Mouse (Mus musculus): ENCODE results near the gene Lamtor3. TPM values are rescaled to one million over a fixed set of nuclear protein-coding genes. Genes with fewer than 3 reads are reported as not detected.
"Not testable (repeated sequence)": the region's sequence is repeated elsewhere in the genome, so short reads cannot be mapped to it uniquely, and the experiment has no call there.

The Lamtor3 gene
- polyA plus RNA-seq, 1 experiment from 2014 or later: 118 TPM

DNA sequence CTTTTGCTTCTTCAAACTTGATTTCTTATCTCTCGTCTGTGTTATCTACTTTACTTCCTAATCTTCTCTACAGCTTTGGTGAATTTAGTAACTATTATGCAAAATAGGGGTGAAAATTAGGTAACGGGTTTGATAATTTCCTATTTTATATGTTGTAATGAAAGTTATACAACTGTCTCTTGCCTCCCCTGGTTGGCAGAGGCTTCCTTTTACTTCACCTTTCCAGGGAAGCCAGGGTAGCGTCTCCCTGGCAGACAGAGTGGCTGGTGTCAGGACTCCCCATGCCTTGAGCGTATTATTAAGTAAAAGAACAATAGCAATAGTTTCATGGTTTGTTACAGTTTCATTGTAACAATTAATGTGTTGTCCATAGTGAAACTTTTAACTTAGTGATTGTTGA lies 24.5 kb upstream of the Lamtor3 start:
- Histone ChIP-seq H3K4me3 (replicated peaks; ENCODE audit: low read length) (no peak overlapping the region), H3K4me1 (ENCODE audit: control insufficient read depth, insufficient read depth, low read length) (no peaks in the 10 kb centered on the region), H3K27me3 (ENCODE audit: control insufficient read depth, insufficient read depth, low read length) (no peaks in the 10 kb centered on the region), H3K9me3 (replicated peaks; ENCODE audit: control insufficient read depth, low read length) (0 out of 2 replicates have a peak, but pooled peaks cover 3% of the 10 kb centered on the region), H3K27ac (ENCODE audit: low read length) (no peak overlapping the region), H3K4me2 (ENCODE audit: low read depth, low read length) (no peak overlapping the region), H3K9ac (ENCODE audit: low read length) (no peak overlapping the region), H3K36me3 (ENCODE audit: control insufficient read depth, insufficient read depth, low read length) (peaks cover 12% of the 10 kb centered on the region; the same call in 1 of the 2 replicates)
- 84% methylated on average over 4 of the region's 4 CpGs for WGBS
- no peak for ATAC-seq (ENCODE audit: insufficient read depth, low FRiP score)

DNA sequence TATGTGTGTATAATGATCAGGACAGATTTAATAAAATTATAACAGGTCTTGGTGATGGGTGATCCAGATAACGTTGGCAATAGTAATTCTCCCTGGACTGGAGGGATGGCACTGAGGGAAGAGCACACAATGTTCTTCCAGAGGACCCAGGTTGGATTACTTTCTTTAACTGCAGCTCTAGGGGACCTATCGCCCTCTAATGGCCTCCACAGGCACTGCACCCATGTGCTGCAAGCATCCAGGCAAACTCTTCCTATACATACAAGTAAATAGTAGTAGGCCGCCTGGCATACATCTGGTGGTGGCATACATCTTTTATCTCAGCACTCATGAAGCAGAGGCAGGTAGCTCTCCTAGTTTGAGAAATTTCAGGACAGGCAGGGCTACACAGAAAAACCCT lies 23.1 kb upstream of the Lamtor3 start:
- H3K27ac ChIP-seq (ENCODE audit: low read length): no peak overlapping the region
- 0 out of 2 replicates have a peak, but pooled peaks cover 4% of the 10 kb centered on the region for H3K36me3 ChIP-seq (ENCODE audit: control insufficient read depth, insufficient read depth, low read length)
- no peaks in the 10 kb centered on the region for H3K4me1 ChIP-seq (ENCODE audit: control insufficient read depth, insufficient read depth, low read length)
- H3K27me3 ChIP-seq (ENCODE audit: control insufficient read depth, insufficient read depth, low read length): no peaks in the 10 kb centered on the region
- WGBS: 95% methylated on average over 3 of the region's 3 CpGs
- no peak overlapping the region for H3K4me3 ChIP-seq (replicated peaks; ENCODE audit: low read length)
- H3K4me2 ChIP-seq (ENCODE audit: low read depth, low read length): no peak overlapping the region
- ATAC-seq (ENCODE audit: insufficient read depth, low FRiP score): no peak
- no peak overlapping the region for H3K9ac ChIP-seq (ENCODE audit: low read length)
- H3K9me3 ChIP-seq (replicated peaks; ENCODE audit: control insufficient read depth, low read length): 0 out of 2 replicates have a peak, but pooled peaks cover 3% of the 10 kb centered on the region

DNA sequence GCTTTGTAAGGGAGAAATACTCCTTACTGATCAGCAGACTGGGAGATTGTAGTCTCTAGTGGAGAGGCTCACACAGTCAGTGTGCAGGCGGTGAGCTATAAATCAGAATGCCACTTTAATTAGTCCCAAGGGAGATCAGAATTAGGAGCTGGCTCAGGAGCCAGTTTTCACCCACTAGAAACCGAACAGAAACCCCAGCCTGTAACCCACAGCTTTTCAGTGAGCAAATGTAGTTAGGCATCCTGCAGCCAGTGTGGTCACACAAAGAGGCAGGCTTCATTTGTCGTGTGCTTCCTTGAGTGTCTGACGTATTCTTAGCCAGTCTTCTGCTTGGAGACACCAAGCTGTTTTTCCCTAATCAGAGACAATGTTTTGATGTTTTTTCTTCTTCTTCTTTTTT lies 21.9 kb upstream of the Lamtor3 start:
- 0 out of 2 replicates have a peak, but pooled peaks cover 4% of the 10 kb centered on the region for H3K36me3 ChIP-seq (ENCODE audit: control insufficient read depth, insufficient read depth, low read length)

DNA sequence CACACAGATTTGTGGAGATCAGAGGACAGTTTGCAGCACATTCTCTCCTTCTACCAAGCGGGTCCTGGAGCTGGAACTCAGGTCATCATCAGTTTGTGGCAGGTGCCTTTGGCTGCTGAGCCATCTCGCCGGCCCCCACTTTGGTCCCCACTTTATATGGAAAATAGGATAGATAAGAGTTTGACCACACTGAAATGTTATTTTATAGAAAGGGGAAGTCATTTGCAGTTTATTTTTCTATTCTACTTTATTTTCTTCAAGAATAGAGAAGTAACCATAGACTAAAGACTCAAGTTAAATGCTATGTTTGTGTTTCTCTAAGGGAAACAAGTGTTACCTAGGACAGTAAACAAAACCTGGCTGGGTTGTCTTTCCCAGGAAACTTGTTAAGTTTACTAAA lies 21.4 kb upstream of the Lamtor3 start:
- H3K4me2 ChIP-seq (ENCODE audit: low read depth, low read length): no peak overlapping the region
- H3K9ac ChIP-seq (ENCODE audit: low read length): no peak overlapping the region
- H3K27ac ChIP-seq (ENCODE audit: low read length): no peak overlapping the region
- H3K4me3 ChIP-seq (replicated peaks; ENCODE audit: low read length): no peak overlapping the region
- H3K4me1 ChIP-seq (ENCODE audit: control insufficient read depth, insufficient read depth, low read length): no peaks in the 10 kb centered on the region
- no peaks in the 10 kb centered on the region for H3K27me3 ChIP-seq (ENCODE audit: control insufficient read depth, insufficient read depth, low read length)
- WGBS: 93% methylated on average over 3 of the region's 3 CpGs
- H3K9me3 ChIP-seq (replicated peaks; ENCODE audit: control insufficient read depth, low read length): 0 out of 2 replicates have a peak, but pooled peaks cover 3% of the 10 kb centered on the region
- 0 out of 2 replicates have a peak, but pooled peaks cover 4% of the 10 kb centered on the region for H3K36me3 ChIP-seq (ENCODE audit: control insufficient read depth, insufficient read depth, low read length)
- no peak for ATAC-seq (ENCODE audit: insufficient read depth, low FRiP score)

More for the DNA sequence above, 21.9 kb upstream of the Lamtor3 start:
- H3K9me3 ChIP-seq (replicated peaks; ENCODE audit: control insufficient read depth, low read length): 0 out of 2 replicates have a peak, but pooled peaks cover 3% of the 10 kb centered on the region
- H3K9ac ChIP-seq (ENCODE audit: low read length): no peak overlapping the region
- no peak for ATAC-seq (ENCODE audit: insufficient read depth, low FRiP score)
- no peaks in the 10 kb centered on the region for H3K27me3 ChIP-seq (ENCODE audit: control insufficient read depth, insufficient read depth, low read length)
- H3K4me2 ChIP-seq (ENCODE audit: low read depth, low read length): no peak overlapping the region
- H3K4me3 ChIP-seq (replicated peaks; ENCODE audit: low read length): no peak overlapping the region
- no peaks in the 10 kb centered on the region for H3K4me1 ChIP-seq (ENCODE audit: control insufficient read depth, insufficient read depth, low read length)
- no peak overlapping the region for H3K27ac ChIP-seq (ENCODE audit: low read length)
- WGBS: 87% methylated on average over 4 of the region's 4 CpGs

DNA sequence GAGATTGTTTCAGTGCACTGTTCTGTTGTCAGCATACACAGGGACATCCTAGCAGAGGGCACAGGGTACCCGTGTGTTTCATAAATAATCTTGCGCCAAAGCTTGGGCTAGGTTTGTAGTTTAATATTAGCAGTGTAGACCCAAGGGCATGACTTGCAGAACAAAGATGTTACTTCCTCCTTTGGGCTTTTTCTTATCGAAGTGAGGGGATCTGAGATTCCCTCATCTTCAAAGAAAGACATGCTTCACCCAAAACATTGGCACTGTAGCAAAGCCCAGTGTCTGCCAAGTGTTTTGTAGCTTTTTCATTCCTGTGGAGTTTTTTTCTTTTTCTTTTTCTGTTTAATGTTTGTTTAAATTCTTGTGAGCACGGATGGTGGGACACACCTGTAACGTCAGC lies 20.6 kb upstream of the Lamtor3 start:
- Histone ChIP-seq H3K9ac (ENCODE audit: low read length) (no peak overlapping the region), H3K9me3 (replicated peaks; ENCODE audit: control insufficient read depth, low read length) (0 out of 2 replicates have a peak, but pooled peaks cover 3% of the 10 kb centered on the region), H3K4me3 (replicated peaks; ENCODE audit: low read length) (no peak overlapping the region), H3K36me3 (ENCODE audit: control insufficient read depth, insufficient read depth, low read length) (0 out of 2 replicates have a peak, but pooled peaks cover 4% of the 10 kb centered on the region), H3K4me2 (ENCODE audit: low read depth, low read length) (no peak overlapping the region), H3K27ac (ENCODE audit: low read length) (no peak overlapping the region), H3K27me3 (ENCODE audit: control insufficient read depth, insufficient read depth, low read length) (no peaks in the 10 kb centered on the region), H3K4me1 (ENCODE audit: control insufficient read depth, insufficient read depth, low read length) (no peaks in the 10 kb centered on the region)
- ATAC-seq (ENCODE audit: insufficient read depth, low FRiP score): no peak
- 75% methylated on average over 5 of the region's 5 CpGs for WGBS

DNA sequence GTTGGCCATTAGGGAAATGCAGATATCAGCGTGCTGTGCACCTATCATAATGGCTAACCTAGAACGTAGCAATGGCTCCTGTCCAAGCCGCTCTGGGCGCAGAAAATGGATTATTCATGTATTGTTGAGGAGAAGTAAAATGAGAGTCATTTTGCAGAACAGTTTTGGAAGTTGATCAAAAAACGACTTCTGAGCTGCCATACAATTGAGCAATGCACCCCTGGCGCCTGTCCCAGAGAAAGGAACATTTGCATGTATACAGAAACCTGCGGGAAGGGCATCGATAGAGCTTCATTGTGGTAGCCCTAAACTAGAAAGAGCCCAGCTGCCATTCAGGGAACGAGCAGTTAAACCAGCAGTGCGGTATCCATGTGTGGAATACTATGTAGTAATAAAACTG lies 18.2 kb upstream of the Lamtor3 start:
- no peak for ATAC-seq (ENCODE audit: insufficient read depth, low FRiP score)
- no peaks in the 10 kb centered on the region for H3K36me3 ChIP-seq (ENCODE audit: control insufficient read depth, insufficient read depth, low read length)
- H3K27me3 ChIP-seq (ENCODE audit: control insufficient read depth, insufficient read depth, low read length): no peaks in the 10 kb centered on the region
- H3K4me1 ChIP-seq (ENCODE audit: control insufficient read depth, insufficient read depth, low read length): no peaks in the 10 kb centered on the region
- no peak overlapping the region for H3K27ac ChIP-seq (ENCODE audit: low read length)
- 85% methylated on average over 10 of the region's 10 CpGs for WGBS
- H3K9ac ChIP-seq (ENCODE audit: low read length): no peak overlapping the region
- 0 out of 2 replicates have a peak, but pooled peaks cover under 1% of the 10 kb centered on the region for H3K9me3 ChIP-seq (replicated peaks; ENCODE audit: control insufficient read depth, low read length)
- no peak overlapping the region for H3K4me3 ChIP-seq (replicated peaks; ENCODE audit: low read length)
- H3K4me2 ChIP-seq (ENCODE audit: low read depth, low read length): no peak overlapping the region

DNA sequence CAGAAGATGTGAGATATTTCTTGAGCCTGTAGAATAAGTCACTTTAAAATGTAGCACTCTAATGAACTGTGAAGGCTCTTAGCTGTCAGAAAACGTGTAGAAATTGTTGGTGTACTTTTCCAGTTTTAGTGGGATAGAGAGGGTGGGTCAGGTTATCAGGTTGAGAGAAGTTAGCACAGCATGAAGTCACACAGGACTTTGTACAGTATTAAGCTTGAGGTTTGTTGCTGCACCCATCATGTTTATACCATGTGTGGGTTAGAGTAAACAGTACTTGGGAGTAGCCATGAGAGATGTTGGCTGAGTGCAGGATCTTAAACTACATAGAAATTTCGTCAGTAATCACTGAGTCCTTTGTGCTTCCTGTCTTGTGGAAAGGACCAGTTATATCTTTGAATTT lies 5.2 kb upstream of the Lamtor3 start:
- Histone ChIP-seq H3K9ac (ENCODE audit: low read length) (no peak overlapping the region), H3K27me3 (ENCODE audit: control insufficient read depth, insufficient read depth, low read length) (no peaks in the 10 kb centered on the region), H3K4me3 (replicated peaks; ENCODE audit: low read length) (no peak overlapping the region), H3K36me3 (ENCODE audit: control insufficient read depth, insufficient read depth, low read length) (no peaks in the 10 kb centered on the region), H3K4me2 (ENCODE audit: low read depth, low read length) (no peak overlapping the region), H3K27ac (ENCODE audit: low read length) (no peak overlapping the region), H3K4me1 (ENCODE audit: control insufficient read depth, insufficient read depth, low read length) (0 out of 2 replicates have a peak, but pooled peaks cover 7% of the 10 kb centered on the region), H3K9me3 (replicated peaks; ENCODE audit: control insufficient read depth, low read length) (no peaks in the 10 kb centered on the region)
- 42% methylated on average over 2 of the region's 2 CpGs for WGBS
- ATAC-seq (ENCODE audit: insufficient read depth, low FRiP score): peak; percentile 87; the same call in 1 of the 2 replicates

DNA sequence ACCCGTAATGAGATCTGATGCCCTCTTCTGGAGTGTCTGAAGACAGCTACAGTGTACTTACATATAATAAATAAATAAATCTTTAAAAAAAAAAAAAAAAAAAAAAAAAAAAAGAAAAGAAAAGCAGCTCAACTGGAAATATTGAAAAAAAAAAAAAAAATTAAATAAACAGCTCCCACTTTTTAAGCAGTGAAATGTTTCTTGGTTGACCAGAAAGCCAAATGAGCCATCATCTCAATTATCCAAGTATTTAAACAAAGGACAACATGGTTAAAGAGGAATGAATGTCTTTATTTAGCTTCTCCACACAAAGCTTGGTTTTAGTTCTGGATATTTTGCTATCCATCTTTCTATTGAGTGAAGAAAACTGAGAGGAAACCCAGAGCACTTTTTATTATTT lies 3.7 kb upstream of the Lamtor3 start:
- not testable (repeated sequence) for H3K27ac ChIP-seq (ENCODE audit: low read length); H3K4me3 ChIP-seq (replicated peaks; ENCODE audit: low read length); H3K9ac ChIP-seq (ENCODE audit: low read length); ATAC-seq (ENCODE audit: insufficient read depth, low FRiP score); H3K27me3 ChIP-seq (ENCODE audit: control insufficient read depth, insufficient read depth, low read length); H3K9me3 ChIP-seq (replicated peaks; ENCODE audit: control insufficient read depth, low read length); H3K36me3 ChIP-seq (ENCODE audit: control insufficient read depth, insufficient read depth, low read length); H3K4me2 ChIP-seq (ENCODE audit: low read depth, low read length)
- no CpG with 5 or more reads among the region's 1 CpGs for WGBS
- peaks cover 15% of the 10 kb centered on the region for H3K4me1 ChIP-seq (ENCODE audit: control insufficient read depth, insufficient read depth, low read length)

DNA sequence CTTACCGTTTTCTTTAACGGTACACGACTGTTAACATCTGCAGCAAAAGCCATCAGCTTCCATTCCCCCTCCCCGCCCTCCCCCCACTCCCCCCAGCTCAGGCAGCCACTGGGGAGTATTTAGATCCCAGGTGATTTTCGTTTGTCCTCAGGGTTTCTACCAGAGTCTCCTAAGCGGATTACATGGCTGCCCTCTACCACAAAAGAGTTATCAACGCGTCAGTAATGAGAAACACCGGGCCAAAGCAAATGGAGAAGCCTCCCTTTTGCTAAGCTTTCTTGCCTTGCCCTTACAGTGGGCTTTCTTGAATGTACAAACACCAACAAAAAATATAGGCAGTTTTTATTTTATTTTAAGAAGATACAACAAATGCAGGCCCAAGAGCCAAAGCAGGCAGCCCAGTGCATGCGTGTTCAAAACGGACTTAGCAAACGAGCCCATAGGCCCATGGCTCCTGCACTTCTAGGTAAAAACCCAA lies 573 bp upstream of the Lamtor3 start:
- peaks cover 16% of the 10 kb centered on the region for H3K4me1 ChIP-seq (ENCODE audit: control insufficient read depth, insufficient read depth, low read length)
- H3K9ac ChIP-seq (ENCODE audit: low read length): peak overlapping the region; percentile 71
- peak overlapping the region; percentile 82 for H3K27ac ChIP-seq (ENCODE audit: low read length)
- H3K4me3 ChIP-seq (replicated peaks; ENCODE audit: low read length): peak overlapping the region; percentile 95
- H3K27me3 ChIP-seq (ENCODE audit: control insufficient read depth, insufficient read depth, low read length): no peaks in the 10 kb centered on the region
- H3K36me3 ChIP-seq (ENCODE audit: control insufficient read depth, insufficient read depth, low read length): 0 out of 2 replicates have a peak, but pooled peaks cover 4% of the 10 kb centered on the region
- H3K9me3 ChIP-seq (replicated peaks; ENCODE audit: control insufficient read depth, low read length): no peaks in the 10 kb centered on the region
- peak; percentile 26; the same call in 1 of the 2 replicates for ATAC-seq (ENCODE audit: insufficient read depth, low FRiP score)
- 21% methylated on average over 12 of the region's 12 CpGs for WGBS
- H3K4me2 ChIP-seq (ENCODE audit: low read depth, low read length): peak overlapping the region; percentile 81
